Mouse (Mus musculus) liver, embryonic 16.5 days (tissue): ENCODE measurements at regions not wholly inside any gene's neighbourhood (a gene's known extent, or its start where the extent isn't known, plus 50 kb on each side); places are given as distances from the start of the nearest gene placed in this dataset.
"Not testable (repeated sequence)": the region's sequence is repeated elsewhere in the genome, so short reads cannot be mapped to it uniquely, and the experiment has no call there.

Experiments
- ATAC-seq: fragments of 200-750 bp; cut with Nextera tagmentation; 2 replicates; pipeline ENCODE4 v1.8.0; 2017; ENCODE audit warnings: low read depth, mild to moderate bottlenecking, moderate number of reproducible peaks, moderate library complexity
- H3K27ac ChIP-seq: fragments of 300-500 bp; sonication (generic); 2 replicates; pipeline ENCODE4 v1.5.1; 2014; ENCODE audit warnings: mild to moderate bottlenecking, low read length
- H3K27me3 ChIP-seq: fragments of 300-500 bp; sonication (generic); 2 replicates; pipeline ENCODE4 v1.6.1; 2014; ENCODE audit warnings: low read depth, low read length, mixed read lengths; ENCODE audit not compliant: control insufficient read depth, insufficient read depth
- H3K36me3 ChIP-seq: fragments of 300-500 bp; sonication (generic); 2 replicates; pipeline ENCODE4 v1.6.1; 2014; ENCODE audit warnings: mild to moderate bottlenecking; ENCODE audit not compliant: control insufficient read depth, insufficient read depth
- H3K4me1 ChIP-seq: fragments of 300-500 bp; sonication (generic); 2 replicates; pipeline ENCODE4 v1.6.1; 2014; ENCODE audit warnings: low read depth, low read length, mixed read lengths; ENCODE audit not compliant: control insufficient read depth
- H3K4me2 ChIP-seq: fragments of 300-500 bp; sonication (generic); 2 replicates; pipeline ENCODE4 v1.6.1; 2014; ENCODE audit warnings: low read depth, low read length, mixed read lengths
- H3K4me3 ChIP-seq: fragments of 300-500 bp; sonication (generic); 2 replicates; pipeline ENCODE4 v1.5.1; 2014; ENCODE audit warnings: low read depth, mild to moderate bottlenecking, low read length
- H3K9ac ChIP-seq: fragments of 300-500 bp; sonication (generic); 2 replicates; pipeline ENCODE4 v1.6.1; 2014; ENCODE audit warnings: low read depth, low read length
- H3K9me3 ChIP-seq: fragments of 300-500 bp; sonication (generic); replicated peaks from 2 replicates; pipeline ENCODE4 v1.6.1; 2016; ENCODE audit warnings: low read length; ENCODE audit not compliant: control insufficient read depth
- WGBS: fragments of 180-500 bp; shearing (Covaris S2); extraction: QIAGEN DNeasy Blood & Tissue Kit; methylation state at CpG from one replicate; pipeline ENCODE4 v1.1.7; 2014; ENCODE audit not compliant: insufficient replicate concordance; 5-methylcytosine and 5-hydroxymethylcytosine counted together

GRCm38 (mm10) chr14:87289266-87289665 lies 127.2 kb upstream of the Tdrd3 start:
- not testable (repeated sequence) for H3K9ac ChIP-seq, H3K36me3 ChIP-seq, H3K27me3 ChIP-seq, H3K4me3 ChIP-seq, H3K9me3 ChIP-seq, ATAC-seq, H3K4me1 ChIP-seq, H3K27ac ChIP-seq, H3K4me2 ChIP-seq
- 72% methylated on average over 8 of the region's 8 CpGs for WGBS

GRCm38 (mm10) chr14:87289708-87290243 lies 126.7 kb upstream of the Tdrd3 start:
- WGBS = 73% methylated on average over 4 of the region's 4 CpGs
- H3K27ac ChIP-seq = no peak overlapping the region

GRCm38 (mm10) chr14:87295206-87295605 lies 121.2 kb upstream of the Tdrd3 start:
- H3K4me1 ChIP-seq = no peaks in the 10 kb centered on the region
- no peaks in the 10 kb centered on the region for H3K36me3 ChIP-seq
- ATAC-seq = no peak
- H3K4me2 ChIP-seq = no peak overlapping the region
- WGBS = 60% methylated on average over 3 of the region's 3 CpGs
- H3K27ac ChIP-seq = no peak overlapping the region
- no peak overlapping the region for H3K9ac ChIP-seq
- H3K9me3 ChIP-seq = no peaks in the 10 kb centered on the region
- H3K4me3 ChIP-seq = no peak overlapping the region
- no peaks in the 10 kb centered on the region for H3K27me3 ChIP-seq

More at GRCm38 (mm10) chr14:87289708-87290243, 126.7 kb upstream of the Tdrd3 start:
- Histone ChIP-seq H3K4me1 (no peaks in the 10 kb centered on the region), H3K4me2 (no peak overlapping the region), H3K4me3 (no peak overlapping the region), H3K27me3 (no peaks in the 10 kb centered on the region), H3K9me3 (no peaks in the 10 kb centered on the region), H3K36me3 (no peaks in the 10 kb centered on the region), H3K9ac (no peak overlapping the region)
- no peak for ATAC-seq

GRCm38 (mm10) chr14:87297160-87297559 lies 119.3 kb upstream of the Tdrd3 start:
- Histone ChIP-seq H3K9me3 (no peaks in the 10 kb centered on the region), H3K4me3 (no peak overlapping the region), H3K4me1 (no peaks in the 10 kb centered on the region), H3K27ac (no peak overlapping the region), H3K27me3 (no peaks in the 10 kb centered on the region), H3K9ac (no peak overlapping the region), H3K36me3 (no peaks in the 10 kb centered on the region), H3K4me2 (no peak overlapping the region)
- 39% methylated on average over 5 of the region's 5 CpGs for whole genome bisulfite sequencing
- ATAC-seq = no peak

- no peak for ATAC-seq
- Histone ChIP-seq H3K4me1 (no peaks in the 10 kb centered on the region), H3K9ac (no peak overlapping the region), H3K4me2 (no peak overlapping the region), H3K9me3 (no peaks in the 10 kb centered on the region), H3K27ac (no peak overlapping the region), H3K27me3 (no peaks in the 10 kb centered on the region), H3K4me3 (no peak overlapping the region), H3K36me3 (no peaks in the 10 kb centered on the region)
- 62% methylated on average over 4 of the region's 4 CpGs for WGBS
These were observed 115.6 kb upstream of the Tdrd3 start for GRCm38 (mm10) chr14:87300838-87301237.

GRCm38 (mm10) chr14:87301564-87301963 lies 114.9 kb upstream of the Tdrd3 start:
- no peak overlapping the region for H3K4me3 ChIP-seq
- no peak for ATAC-seq

GRCm38 (mm10) chr14:87305481-87305880 lies 111.0 kb upstream of the Tdrd3 start:
- no peak for ATAC-seq
- Histone ChIP-seq H3K9me3 (no peaks in the 10 kb centered on the region), H3K4me3 (no peak overlapping the region), H3K27me3 (no peaks in the 10 kb centered on the region), H3K27ac (no peak overlapping the region), H3K36me3 (no peaks in the 10 kb centered on the region), H3K4me1 (no peaks in the 10 kb centered on the region), H3K4me2 (no peak overlapping the region), H3K9ac (no peak overlapping the region)
- 69% methylated on average over 2 of the region's 2 CpGs for WGBS

More at GRCm38 (mm10) chr14:87301564-87301963, 114.9 kb upstream of the Tdrd3 start:
- Histone ChIP-seq H3K4me1 (no peaks in the 10 kb centered on the region), H3K9ac (no peak overlapping the region), H3K9me3 (no peaks in the 10 kb centered on the region), H3K4me2 (no peak overlapping the region), H3K36me3 (no peaks in the 10 kb centered on the region), H3K27me3 (no peaks in the 10 kb centered on the region), H3K27ac (no peak overlapping the region)
- 58% methylated on average over 5 of the region's 5 CpGs for WGBS

- WGBS = 59% methylated on average over 7 of the region's 7 CpGs
These were observed 110.4 kb upstream of the Tdrd3 start for GRCm38 (mm10) chr14:87306011-87306410.

GRCm38 (mm10) chr14:87308016-87308415 lies 108.4 kb upstream of the Tdrd3 start:
- Histone ChIP-seq H3K9me3 (no peaks in the 10 kb centered on the region), H3K4me1 (no peaks in the 10 kb centered on the region), H3K36me3 (no peaks in the 10 kb centered on the region), H3K4me2 (no peak overlapping the region), H3K4me3 (no peak overlapping the region), H3K9ac (no peak overlapping the region), H3K27me3 (no peaks in the 10 kb centered on the region), H3K27ac (no peak overlapping the region)
- WGBS = 59% methylated on average over 7 of the region's 7 CpGs
- no peak for ATAC-seq

More at GRCm38 (mm10) chr14:87306011-87306410, 110.4 kb upstream of the Tdrd3 start:
- Histone ChIP-seq H3K9ac (no peak overlapping the region), H3K9me3 (no peaks in the 10 kb centered on the region), H3K36me3 (no peaks in the 10 kb centered on the region), H3K4me1 (no peaks in the 10 kb centered on the region), H3K4me2 (no peak overlapping the region), H3K4me3 (no peak overlapping the region), H3K27me3 (no peaks in the 10 kb centered on the region), H3K27ac (no peak overlapping the region)
- no peak for ATAC-seq
